Mouse (Mus musculus) T-helper 1 cell (primary cell): ENCODE data around the gene Zfp426.

Experiments
- in situ Hi-C: fragments of 300-600 bp; cut with MboI, MseI; formaldehyde crosslinking; loops from one replicate; pipeline ENCODE4 v1.15.1; 2025; ENCODE audit warnings: high pct_unique_total_duplicates

Zfp426 gene

GRCm38 (mm10) chr9:20492527-20493233 is at the start of gene Zfp426:
Gene Zfp426, minus strand, starts transcription at chr9:20492746.
- in situ Hi-C loops, result no loop called here

- in situ Hi-C loops, result no loop called here
These were observed 44.1 kb upstream of the Zfp426 start for GRCm38 (mm10) chr9:20536598-20536997.

GRCm38 (mm10) chr9:20534326-20534926 is 41.9 kb upstream of the Zfp426 start:
- in situ Hi-C loops, result no loop called here

GRCm38 (mm10) chr9:20521306-20521957 is 28.9 kb upstream of the Zfp426 start, which contains the start of gene Zfp266:
Gene Zfp266, minus strand, starts transcription at chr9:20521417.
- in situ Hi-C loops, result no loop called here

- in situ Hi-C loops, result no loop called here
These were observed 28.1 kb upstream of the Zfp426 start for GRCm38 (mm10) chr9:20520531-20521210.

GRCm38 (mm10) chr9:20519949-20520348 is 27.4 kb upstream of the Zfp426 start:
- in situ Hi-C loops, result no loop called here

GRCm38 (mm10) chr9:20518708-20519107 is 26.2 kb upstream of the Zfp426 start:
- in situ Hi-C loops, result no loop called here

GRCm38 (mm10) chr9:20517727-20518126 is 25.2 kb upstream of the Zfp426 start:
- in situ Hi-C loops, result no loop called here

GRCm38 (mm10) chr9:20514016-20514415 is 21.5 kb upstream of the Zfp426 start:
- in situ Hi-C loops, result no loop called here

- in situ Hi-C loops, result no loop called here
These were observed 20.2 kb upstream of the Zfp426 start for GRCm38 (mm10) chr9:20512714-20513113.

GRCm38 (mm10) chr9:20511645-20512044 is 19.1 kb upstream of the Zfp426 start:
- in situ Hi-C loops, result no loop called here

- in situ Hi-C loops, result no loop called here
These were observed 17.8 kb upstream of the Zfp426 start for GRCm38 (mm10) chr9:20510346-20510745.

- in situ Hi-C loops, result no loop called here
These were observed 17.1 kb upstream of the Zfp426 start for GRCm38 (mm10) chr9:20509676-20510075.

GRCm38 (mm10) chr9:20504801-20505200 is 12.3 kb upstream of the Zfp426 start:
- in situ Hi-C loops, result no loop called here

GRCm38 (mm10) chr9:20493281-20493680 is 735 bp upstream of the Zfp426 start:
- in situ Hi-C loops, result no loop called here

- in situ Hi-C loops, result no loop called here
These were observed 554 bp downstream of the Zfp426 start for GRCm38 (mm10) chr9:20491858-20492526.

- in situ Hi-C loops, result no loop called here
These were observed 3.0 kb downstream of the Zfp426 start for GRCm38 (mm10) chr9:20489536-20489935.

GRCm38 (mm10) chr9:20479396-20479795 is 13.2 kb downstream of the Zfp426 start:
- in situ Hi-C loops, result no loop called here

GRCm38 (mm10) chr9:20476632-20477031 is 15.9 kb downstream of the Zfp426 start:
- in situ Hi-C loops, result no loop called here

- in situ Hi-C loops, result loop anchor here (5.0 kb wide), 1 partner anchor 120 kb away; no protein-coding TSS in a partner anchor
These were observed 25.6 kb downstream of the Zfp426 start for GRCm38 (mm10) chr9:20466761-20467442.
